Mouse (Mus musculus): ENCODE measurements around the gene Mef2d.

The Mef2d gene

DNA sequence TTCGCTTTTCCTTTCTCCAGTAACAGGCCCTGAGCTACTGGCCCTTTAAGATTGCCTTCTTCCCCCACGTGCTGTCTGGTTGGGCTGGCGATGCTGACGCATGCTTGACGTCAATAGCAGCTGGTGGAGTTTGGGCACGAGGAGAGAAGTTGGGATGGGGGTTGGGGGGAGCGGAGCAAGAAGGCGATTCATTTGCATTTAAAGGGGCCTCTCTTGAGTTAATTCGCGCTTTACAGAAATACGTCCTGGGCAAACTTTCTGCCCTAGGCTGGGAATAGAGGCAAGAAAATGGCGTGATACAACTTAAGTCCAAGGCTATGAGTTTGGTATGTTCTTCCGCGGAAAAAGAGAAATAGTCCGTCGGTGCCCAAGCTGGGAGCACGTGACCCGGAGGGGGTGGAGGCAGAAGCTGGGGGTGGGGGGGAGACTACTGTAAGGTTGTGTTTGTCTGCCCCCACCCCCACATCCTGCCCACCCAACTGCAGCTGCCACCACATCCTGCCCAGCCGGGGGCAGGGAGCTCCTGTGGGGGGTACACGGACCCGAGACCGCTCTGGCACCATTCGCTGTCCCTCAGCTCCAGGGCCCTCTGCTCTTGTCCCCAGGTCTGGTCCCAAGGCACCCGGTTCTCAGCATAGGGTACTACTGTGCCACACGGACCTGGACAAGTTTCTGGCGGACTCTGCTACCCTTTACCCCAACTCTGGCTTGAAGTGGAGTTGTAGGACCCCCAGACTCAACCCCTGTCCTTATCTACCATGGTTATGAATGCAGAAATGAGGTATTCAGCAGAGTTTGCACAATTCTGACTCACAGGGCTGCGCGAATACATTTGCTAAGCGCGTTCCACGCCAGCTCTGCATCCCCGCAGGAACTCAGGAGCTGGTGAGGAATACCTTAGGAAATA, 3.6 kb upstream of the Mef2d start:
- peak; percentile 98 for DNase-seq

DNA sequence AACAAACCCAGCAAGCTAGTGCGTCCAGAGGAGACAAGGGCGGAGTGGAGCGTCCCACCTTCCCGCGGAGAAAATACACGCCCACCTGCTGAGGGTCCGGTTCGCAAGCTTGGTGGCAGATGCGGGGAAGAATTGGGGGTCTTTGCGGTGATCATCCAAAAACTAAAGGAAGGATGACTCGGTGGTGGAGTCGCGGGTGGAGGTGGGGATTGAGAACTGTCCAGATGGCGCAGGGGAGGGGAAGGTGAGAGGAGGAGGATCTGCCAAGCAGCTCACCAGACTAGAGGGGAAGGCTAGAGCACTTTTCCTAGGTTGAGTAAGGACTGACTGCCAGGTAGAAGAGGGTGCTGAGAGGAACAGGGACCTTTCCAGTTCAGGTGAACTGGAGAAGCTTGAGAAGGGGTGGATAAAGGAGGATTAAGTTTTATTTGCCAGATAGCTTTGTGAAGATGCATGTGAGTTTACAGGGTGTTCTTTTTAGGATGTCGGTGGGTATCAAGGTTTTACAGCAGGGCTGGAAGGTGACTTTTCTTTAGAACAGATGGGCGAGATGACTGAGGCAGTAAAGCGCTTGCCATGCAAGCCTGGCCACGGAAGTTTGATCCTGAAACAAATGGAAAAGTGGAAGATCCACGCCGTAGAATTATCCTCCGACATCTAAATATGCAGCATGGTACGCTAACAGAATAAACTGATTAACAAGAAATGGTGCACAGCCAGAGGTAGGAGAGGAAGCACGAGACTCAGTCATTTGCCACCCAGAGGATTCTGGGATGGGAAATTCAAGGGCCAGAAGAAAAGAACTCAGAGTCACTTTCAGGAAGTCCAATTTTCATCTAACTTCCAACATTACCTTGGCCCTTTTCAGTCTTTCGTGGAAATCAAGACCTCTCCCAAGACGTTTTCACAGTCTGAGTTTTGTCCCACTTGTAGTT, 2.7 kb upstream of the Mef2d start:
- peak; percentile 50 for DNase-seq

DNA sequence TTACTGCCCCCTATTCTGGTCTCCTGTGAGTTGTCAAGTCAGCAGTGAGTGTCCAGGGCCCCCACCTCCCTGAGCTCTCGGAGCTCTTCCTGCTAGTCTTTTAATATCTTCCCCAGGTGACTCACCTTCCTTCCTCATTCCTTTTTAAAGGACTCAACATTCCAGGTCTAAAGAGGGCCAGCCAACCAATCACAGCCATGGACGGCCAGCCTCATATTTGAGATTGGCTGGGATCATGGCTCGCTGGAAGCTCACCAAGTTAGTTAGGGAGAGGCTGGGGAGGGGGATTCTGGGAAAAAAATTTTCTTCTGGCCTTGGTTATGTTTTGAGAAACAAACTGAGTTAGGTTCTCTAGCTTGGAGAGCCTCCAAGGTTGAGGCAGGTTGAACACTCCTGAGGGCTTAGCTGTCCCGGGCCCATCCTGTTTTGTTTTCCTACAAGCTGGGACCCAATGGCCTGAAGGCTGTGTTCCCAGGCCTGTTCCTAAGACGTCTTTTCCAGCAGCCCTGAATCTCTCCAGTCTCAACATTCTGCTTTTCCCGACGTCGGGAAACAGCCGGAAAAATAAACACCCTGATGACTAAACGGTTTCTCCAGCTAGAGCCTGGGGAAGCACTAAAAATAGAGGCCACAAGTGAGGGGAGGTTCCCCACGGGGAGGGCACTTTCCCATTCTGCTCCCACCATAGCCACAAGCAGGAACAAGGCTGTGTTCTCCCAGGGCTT, 1.8 kb upstream of the Mef2d start:
- DNase-seq = peak; percentile 90

DNA sequence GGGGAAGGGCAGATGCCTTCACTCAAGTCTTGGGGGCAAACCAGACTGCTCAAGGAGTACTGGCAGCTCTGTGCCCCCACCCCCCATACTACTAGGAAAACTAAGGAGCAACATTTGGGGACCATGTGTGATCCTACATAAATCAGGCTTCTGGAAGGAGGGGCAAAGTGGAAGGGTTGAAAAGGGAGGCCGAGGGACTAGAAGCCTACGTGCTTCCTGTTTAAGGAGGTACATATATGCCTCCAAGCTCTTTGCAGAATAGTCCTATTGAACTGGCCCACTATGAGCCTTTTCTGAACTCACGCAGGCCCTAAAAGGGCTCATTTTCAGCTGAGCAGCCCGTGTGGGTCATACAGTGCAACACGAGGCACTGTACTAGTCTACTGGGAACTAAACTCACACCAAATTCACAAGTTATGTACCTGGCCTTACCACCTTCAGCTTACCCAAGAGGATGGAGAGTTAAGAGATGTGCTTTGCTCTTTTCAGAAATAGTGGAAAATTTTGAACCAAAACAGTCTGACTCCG, 1.2 kb upstream of the Mef2d start:
- DNase-seq = no peak

DNA sequence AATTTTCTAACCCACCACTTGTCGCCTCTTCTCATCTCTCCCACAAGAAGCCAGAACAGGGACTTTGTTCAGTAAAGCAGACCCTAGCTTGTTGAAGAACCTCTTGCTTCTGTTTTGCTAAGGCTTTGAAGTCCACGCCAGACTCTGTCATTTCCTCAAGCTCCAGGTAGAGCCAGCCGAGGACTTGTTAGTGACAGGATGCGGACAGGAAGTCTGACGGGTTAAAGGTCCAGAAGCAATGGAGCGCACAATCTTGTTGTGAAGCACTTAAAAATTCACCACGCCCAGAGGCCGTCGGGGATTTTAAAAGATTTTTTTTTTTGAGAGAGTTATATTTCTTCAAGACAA, 759 bp upstream of the Mef2d start:
- peak; percentile 72 for DNase-seq

DNA sequence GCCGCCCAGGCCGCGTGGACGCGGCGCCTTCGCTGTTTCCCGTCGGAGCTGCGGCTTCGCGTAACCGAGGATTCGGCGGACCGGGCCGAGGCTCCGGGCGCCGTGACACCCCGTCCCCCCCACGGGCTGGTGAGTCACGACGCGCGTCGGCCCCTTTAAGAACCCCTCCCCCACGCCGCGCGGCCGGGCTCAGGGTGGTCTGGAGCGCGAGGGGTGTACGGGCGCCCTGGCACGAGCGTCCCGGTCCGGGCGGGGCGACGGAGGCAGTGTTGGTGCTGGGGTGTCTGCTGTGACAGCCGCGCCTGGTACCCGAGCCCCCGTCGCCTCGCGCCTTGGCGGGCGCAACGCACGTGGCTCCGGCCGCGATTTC, 359 bp downstream of the Mef2d start:
- DNase-seq = no peak

DNA sequence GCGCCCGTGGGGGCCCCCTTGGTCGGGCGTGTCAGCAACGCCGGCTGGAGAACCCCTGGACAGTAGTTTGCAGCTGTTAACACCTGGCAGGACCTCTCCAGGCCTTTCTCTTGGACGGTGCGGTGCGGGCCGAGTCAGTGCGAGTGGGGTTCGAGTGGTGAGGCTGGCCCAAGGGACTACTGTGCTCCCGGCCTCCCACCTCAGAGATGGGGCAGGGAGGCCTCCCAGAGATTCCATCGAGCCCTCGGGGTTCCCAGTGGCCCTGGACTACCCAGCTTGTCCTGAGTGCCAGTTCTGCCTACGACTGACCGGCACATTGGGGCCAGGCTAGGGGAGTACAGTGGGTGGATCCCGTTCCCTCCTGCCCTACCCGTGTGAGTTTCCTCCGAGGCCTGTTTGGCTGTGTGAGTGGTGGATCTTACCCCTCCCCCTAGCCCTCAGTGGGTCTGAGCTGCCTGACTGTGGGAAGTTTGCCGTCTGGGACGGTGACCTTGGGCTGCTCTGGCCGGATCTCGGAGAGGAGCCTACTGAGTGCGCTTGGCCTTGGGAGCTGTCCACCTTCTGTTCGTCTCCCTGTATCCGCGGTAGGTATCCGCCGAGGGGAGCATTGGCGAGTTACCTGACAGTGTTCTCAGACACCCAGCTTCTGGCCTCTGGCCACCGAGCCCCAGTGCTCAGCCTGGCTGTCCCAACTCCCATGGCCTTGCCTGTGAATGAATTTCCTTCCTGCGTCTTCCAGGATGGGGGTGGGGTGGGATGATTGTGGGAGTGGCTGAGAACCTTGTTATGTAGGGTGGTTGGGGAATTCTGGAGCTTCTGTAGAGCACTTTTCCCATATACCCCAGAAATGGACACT, 972 bp downstream of the Mef2d start:
- peak; percentile 89 for DNase-seq

DNA sequence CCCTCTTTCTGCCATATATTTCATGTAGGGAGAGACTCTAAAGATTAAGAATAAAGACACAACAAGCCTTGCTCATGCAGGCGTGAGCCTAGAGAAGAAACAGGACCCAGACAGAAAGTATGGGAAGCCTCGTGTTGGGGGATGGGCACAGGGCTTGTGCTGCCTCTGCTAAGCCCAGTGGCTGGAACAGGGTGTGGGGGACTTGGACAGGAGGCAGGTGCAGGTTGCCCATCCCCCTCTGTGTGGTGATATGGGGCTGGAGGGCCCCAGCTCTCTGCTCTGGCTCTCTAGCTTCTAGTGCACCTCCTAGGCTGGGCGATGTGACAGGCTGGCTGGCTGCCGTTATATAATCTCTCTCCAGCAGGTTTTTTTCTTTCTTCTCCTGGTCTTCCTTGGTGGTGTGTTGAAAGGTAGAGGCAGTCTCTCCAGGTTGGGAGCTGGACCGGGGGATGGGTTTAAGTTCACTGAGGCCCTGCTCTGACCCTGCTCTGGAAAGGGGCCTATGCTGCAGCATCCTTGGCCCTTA, 1.9 kb downstream of the Mef2d start:
- peak; percentile 51 for DNase-seq

DNA sequence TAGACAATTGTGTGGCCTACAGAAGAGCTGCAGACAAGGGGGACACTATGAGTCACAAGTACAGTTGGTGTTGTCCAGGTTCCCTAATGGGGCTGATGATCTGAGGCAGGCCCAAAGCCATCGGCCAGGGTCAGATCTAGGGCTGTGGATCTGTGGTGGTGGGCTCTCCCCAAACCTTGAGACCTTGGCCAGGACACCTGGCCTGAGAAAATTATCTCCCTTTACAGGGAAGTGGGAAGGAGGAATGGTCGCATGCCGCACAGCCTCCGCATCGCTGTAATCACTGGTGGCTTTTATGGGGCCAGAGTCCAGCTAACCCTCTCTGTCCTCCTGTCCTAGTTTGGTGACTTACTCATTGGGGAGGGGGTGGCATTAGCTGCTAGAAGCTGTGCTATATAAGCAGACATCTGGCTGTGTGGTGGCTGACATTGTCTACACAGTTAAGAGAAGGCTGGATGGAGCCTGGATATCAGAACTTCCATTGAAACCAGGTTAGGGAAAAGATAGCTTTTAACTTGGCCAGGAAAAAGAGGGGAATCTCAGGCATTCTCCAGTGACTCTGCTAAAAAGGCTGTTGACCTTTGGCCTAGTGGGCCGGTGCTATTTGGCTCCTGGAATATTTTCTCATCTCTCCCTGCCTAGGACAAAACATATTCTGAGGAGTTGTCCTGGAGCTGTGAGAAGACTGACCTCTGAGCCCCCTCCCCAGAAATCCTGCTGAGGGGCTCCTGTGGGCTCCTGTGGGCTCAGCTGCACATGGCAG, 2.7 kb downstream of the Mef2d start:
- no peak for DNase-seq

DNA sequence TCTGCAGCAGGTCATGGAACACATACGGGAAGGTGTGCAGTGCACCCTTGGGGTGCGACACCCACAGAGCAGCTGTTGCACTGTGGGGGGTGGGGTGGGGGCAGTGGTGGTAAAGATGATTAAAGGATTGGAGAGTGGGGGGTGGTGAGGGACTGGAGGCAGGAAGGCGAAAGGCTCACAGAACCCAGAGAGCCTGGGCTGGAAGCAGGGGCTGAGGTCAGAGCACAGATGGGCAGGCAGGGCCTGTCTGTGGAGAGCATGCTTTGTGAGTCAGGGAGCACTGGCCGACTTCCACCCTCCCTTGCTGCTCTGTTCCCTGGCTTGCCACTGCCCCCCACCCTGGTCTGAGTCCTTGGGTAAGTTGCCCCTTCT, 3.2 kb downstream of the Mef2d start:
- DNase-seq = no peak

DNA sequence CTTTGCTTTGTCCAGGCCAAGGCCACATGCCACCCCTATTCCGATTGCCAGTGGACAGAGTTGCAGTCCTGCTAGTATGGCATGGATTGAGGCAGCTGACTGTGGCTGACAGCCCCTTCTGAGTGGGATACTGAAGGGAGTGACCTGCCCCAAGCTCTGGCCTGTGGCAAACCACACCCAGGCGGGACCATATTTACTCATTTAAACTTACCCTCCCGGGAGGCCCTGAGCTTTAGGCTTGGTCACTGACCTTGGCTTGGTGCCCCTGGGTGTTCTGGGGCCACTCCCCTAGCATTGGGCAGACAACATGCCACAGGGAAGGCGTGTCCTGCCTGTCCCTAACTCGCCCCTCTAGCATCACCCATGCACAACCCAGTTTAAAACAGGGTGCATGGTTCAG, 3.8 kb downstream of the Mef2d start:
- DNase-seq = peak; percentile 71

DNA sequence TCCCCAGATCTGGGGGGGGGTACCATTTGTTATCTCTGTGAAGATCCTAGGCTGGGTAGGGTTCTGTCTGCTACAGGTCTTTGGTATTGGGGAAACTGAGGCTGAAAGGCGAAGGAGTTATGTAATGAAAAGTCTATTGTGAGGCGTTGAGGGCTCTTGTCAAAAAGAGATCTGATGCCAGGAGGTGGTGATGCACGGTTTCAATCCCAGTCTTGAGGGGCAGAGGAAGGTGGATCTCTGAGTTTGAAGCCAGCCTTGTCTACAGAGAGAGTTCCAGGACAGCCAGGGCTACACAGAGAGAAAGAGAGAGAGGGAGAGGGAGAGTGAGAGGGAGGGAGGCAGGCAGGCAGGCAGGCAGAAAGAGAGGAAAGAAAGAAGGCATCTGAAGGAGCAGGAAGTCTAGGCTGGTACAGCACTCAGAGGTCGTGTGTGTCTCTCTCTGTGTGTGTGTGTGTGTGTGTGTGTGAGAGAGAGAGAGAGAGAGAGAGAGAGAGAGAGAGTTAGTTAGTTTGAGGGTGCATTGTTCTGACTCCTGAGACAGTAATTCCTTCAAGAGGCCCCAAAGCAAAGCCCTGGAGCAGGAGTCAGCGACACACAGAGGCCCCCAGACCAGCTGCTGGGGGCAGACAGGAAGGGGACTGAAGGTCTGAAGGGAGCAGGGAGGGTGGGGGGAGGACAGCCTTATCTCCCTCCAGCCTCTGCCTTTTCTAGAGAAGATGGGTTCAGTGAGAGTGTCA, 4.4 kb downstream of the Mef2d start:
- no peak for DNase-seq

DNA sequence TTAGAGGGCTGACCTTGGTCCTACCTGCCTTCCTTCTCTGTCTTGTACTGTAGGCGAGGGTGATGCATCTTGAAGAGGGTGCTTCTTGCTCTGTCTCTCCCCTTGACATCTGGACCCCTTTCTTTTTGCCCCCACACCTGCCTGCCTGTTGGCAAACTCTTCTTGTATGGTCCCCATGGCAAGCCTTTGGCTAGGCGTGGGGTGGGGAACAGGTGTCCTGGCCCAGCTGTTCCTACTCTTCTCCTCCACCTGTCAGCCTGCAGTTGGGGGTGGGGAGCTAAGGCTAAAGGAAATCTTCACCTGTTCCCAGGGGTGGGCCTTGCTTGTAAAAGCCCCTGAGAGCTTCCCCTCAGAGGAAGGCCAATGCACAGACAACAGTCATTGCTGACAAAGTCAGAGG, 5.3 kb downstream of the Mef2d start:
- no peak for DNase-seq

DNA sequence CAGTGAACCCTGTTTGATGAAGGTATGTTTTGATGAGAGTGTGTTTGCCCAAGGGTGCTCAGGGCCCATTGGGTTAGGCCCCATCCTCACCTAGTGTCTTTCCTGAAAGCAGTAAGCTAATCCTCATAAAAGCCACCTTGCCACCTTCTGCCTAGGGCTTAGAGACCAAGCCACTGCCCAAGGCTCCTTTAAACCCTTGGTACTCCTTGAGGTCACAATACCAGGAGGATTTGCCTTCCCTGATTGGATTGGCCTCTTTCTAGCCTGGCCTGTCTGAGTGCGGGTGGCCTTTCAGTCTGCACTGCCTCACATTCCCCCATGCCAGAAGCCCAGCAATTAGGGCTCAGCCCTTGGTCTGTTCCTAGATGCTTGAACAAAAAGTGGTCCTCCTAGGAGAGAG, 5.7 kb downstream of the Mef2d start:
- no peak for DNase-seq

DNA sequence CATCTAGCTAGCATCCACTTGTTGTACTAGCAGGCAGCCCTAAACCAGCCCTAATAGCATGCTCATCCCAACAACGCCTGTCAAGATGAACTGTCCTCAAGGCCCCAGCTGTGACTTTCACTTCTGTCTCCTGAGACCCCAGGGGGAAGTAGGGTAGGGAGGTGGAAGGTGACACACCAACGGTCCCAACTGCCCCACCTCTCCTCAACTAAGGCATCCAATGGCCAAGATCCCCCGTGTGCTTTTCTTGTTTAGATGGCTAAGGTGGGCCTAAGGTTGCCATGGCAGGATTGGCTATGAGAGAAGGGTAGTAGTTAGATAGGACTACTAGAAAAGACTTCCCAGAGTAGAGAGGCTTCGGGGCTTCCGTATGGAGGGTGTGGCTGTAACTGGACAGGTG, 6.2 kb downstream of the Mef2d start:
- DNase-seq = peak; percentile 35

DNA sequence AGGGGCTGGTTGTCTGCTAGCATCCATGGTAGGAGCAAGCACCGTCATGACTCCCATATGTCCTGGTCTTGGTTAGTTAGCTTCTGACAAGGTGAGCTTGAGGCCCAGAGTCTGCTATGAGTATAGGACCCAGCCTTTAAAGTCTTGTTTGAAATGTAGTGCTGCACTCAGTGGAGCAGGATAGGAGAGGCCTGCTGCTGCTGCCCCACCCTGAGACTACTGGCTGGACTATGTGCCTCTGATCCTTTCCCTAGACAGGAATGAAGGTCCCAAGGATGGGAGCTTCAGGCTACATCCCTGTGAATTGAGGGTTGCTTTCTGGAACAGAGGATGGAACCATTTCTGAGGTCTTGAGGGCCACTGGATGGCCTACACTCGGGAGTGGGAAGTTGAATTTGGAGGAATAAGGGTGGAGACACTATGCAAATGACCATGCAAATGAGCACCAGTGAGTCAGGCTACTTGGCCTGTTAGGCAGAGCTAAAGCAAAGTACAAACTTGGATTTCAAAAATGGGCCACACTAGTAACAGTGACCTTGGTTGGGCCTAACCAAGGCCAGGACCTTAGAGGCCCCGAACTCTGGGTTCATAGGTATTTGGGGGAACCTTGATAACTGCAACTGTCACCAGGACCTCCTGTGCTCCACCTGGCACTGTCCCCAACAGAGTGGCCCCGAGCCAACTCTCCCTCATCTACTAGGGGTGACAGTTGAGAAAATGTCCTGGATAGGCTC, 6.8 kb downstream of the Mef2d start:
- DNase-seq = peak; percentile 48

DNA sequence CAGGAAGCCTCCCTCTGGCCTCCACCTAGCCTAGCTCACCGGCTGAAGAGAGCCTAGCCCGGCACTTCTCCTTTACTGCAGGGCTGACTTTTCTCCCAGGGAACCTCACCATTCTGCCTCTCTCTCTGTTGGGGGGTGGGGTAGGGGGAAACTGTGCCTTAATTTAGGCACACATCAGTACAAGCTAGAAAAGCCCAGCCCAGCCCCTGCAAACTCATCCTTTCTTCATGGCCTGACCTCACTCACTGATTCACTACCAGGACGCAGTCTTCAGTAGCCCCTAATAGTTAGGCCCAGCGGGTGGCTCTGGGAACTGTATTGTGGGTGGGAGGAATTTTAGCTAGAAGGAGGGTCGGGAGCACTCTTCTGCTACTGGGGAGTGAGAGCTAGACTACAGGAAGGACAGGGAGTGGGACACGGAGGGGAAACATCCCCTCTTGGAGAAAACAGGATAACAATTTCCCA, 7.4 kb downstream of the Mef2d start:
- DNase-seq = no peak

DNA sequence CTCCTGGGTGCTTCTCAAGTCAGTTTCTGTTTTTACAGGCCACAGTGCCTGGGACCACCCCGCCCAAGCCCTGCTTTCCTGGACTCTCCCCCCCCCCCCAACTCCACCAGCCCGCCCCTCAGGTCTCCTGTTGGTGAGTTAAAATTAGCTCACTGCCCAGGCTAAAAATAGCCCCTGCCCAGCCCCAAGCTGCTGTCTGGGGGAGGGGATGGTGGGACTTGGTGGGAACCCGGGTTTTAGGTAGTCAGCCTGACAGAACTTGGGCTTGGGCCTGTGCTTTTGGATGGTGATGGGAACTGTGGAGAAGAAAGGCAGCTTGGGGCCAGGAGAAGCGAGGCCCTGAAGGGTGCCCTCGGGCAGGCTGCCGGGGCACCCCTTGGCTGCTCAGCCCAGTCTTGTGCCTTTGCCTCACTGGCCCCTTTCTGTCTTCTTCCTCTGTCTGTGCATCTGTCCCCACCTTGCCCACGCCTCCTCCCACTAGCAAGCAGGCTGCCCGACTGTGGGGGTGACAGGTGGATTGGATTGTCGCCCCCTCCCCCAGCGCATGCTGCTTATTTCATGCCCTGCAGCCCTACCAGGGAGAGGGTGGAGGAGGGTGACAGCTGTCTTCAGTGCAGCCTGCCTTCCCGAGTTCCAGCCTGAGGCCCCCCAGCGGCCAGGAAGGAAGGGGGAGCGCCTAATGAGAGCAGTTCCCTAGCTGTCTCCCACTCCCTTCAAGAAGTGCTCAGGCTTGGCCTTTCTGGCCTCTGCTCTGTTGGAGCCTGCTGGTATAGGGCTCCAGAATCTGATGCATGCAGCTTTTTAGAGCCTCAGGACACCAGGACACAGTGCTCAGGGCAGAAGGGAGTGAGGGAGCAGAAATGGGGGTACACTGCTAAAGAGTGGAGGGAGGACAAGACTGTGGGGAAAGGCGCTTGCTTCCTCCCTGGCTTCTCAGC, 8.2 kb downstream of the Mef2d start:
- DNase-seq = peak; percentile 26

All from lung, postnatal 36 days (tissue).